Mouse (Mus musculus) limb, embryonic 12.5 days (tissue): ENCODE data around the gene Prpsap1. TPM values are rescaled to one million over a fixed set of nuclear protein-coding genes. Genes with fewer than 3 reads are reported as not detected.

Source experiments
- ATAC-seq: fragments of 200-750 bp; cut with Nextera tagmentation; 2 replicates; pipeline ENCODE4 v1.8.0; 2017; ENCODE audit warnings: low read depth, moderate TSS enrichment; ENCODE audit not compliant: insufficient number of reproducible peaks, insufficient read depth, low FRiP score, low TSS enrichment
- H3K27ac ChIP-seq: fragments of 300-500 bp; sonication (generic); 2 replicates; pipeline ENCODE4 v1.5.1; 2016; ENCODE audit warnings: mild to moderate bottlenecking, moderate library complexity
- H3K27me3 ChIP-seq: fragments of 300-500 bp; sonication (generic); 2 replicates; pipeline ENCODE4 v1.6.1; 2016; ENCODE audit warnings: mild to moderate bottlenecking, moderate library complexity
- H3K36me3 ChIP-seq: fragments of 300-500 bp; sonication (generic); 2 replicates; pipeline ENCODE4 v1.6.1; 2016; ENCODE audit warnings: mild to moderate bottlenecking, moderate library complexity
- H3K4me1 ChIP-seq: fragments of 300-500 bp; sonication (generic); replicated peaks from 2 replicates; pipeline ENCODE4 v1.6.1; 2016
- H3K4me2 ChIP-seq: fragments of 300-500 bp; sonication (generic); 2 replicates; pipeline ENCODE4 v1.6.1; 2016; ENCODE audit warnings: mild to moderate bottlenecking, moderate library complexity
- H3K4me3 ChIP-seq: fragments of 300-500 bp; sonication (generic); replicated peaks from 2 replicates; pipeline ENCODE4 v1.5.1; 2016; ENCODE audit warnings: mild to moderate bottlenecking
- H3K9ac ChIP-seq: fragments of 300-500 bp; sonication (generic); replicated peaks from 2 replicates; pipeline ENCODE4 v1.6.1; 2016; ENCODE audit warnings: mild to moderate bottlenecking, moderate library complexity
- H3K9me3 ChIP-seq: fragments of 300-500 bp; sonication (generic); 2 replicates; pipeline ENCODE4 v1.6.1; 2016; ENCODE audit warnings: mild to moderate bottlenecking, moderate library complexity
- WGBS: fragments of 180-500 bp; shearing (Covaris S2); methylation state at CpG from one replicate; pipeline ENCODE4 v1.1.7; 2016; 5-methylcytosine and 5-hydroxymethylcytosine counted together
- polyA plus RNA-seq: library from polyadenylated mRNA; unstranded; fragments of >200 nt; fragmentation: Nextera tagmentation; extraction: Ambion mirVana; gene quantifications from 2 replicates; pipeline ENCODE4 v1.2.1, GENCODE M21; 2016

Prpsap1 gene
- polyA plus RNA-seq, 1 experiment from 2014 or later = 199 TPM

DNA sequence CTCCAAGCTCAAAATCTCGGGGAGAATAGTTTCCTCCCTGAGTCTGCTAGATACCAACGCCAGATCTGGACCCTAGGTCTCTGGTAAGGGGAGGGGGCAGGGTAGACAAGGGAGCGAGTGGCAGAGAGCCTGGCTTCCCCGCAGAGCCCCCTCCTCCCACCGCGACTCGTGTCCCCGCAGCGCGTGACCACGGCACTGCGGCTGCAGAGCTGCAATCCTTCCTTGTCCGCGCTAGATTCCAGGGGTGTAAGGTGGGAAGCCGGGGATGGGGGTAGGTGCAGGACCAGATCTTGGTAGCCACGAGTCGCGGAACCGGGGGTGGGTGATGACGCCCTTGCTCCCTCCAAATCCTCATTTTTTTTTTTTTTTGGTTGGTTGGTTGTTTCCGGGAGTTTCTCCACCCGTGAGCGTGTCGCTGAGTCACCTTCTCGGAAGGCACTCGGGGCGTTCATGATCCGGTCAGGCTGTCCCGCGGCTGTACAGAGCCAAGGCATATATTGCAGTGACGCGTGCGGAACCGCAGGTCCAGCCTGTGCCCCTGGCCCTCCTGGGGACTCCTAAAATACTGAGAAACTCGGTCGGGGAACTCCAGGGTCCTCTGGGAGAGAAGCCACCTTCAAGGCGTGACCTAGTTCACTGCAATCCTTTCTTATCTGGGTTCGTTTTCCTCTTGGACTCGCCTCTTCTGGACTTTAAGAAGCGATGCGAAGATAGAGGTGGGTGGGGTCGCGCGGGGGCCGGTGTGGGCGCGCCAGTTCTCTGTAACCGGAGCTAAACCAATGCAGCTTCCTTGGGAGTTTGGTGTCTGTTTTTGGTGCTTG lies 37.6 kb upstream of the Prpsap1 start:
- no peak for ATAC-seq
- WGBS = 4% methylated on average over 48 of the region's 48 CpGs
- Histone ChIP-seq H3K27me3 (peaks cover 61% of the 10 kb centered on the region), H3K9ac (peak overlapping the region; percentile 38), H3K4me2 (peak overlapping the region; percentile 94), H3K4me1 (peaks cover 43% of the 10 kb centered on the region), H3K27ac (no peak overlapping the region), H3K9me3 (no peaks in the 10 kb centered on the region), H3K36me3 (peaks cover 6% of the 10 kb centered on the region; the same call in 1 of the 2 replicates), H3K4me3 (peak overlapping the region; percentile 58)

GRCm38 (mm10) chr11:116530187-116531147 lies 36.5 kb upstream of the Prpsap1 start, which contains the start of gene Sphk1:
TSS of gene Sphk1 (plus strand) at chr11:116530925.
- 28% methylated on average over 11 of the region's 11 CpGs for WGBS
- H3K27ac ChIP-seq = 0 out of 2 replicates have a peak within 1 kb of the TSS, but pooled peaks have one; percentile 31
- H3K27me3 ChIP-seq = peaks cover 57% of the 10 kb centered on the region
- H3K4me2 ChIP-seq = peak within 1 kb of the TSS; percentile 94
- H3K4me3 ChIP-seq = peak within 1 kb of the TSS; percentile 58
- H3K36me3 ChIP-seq = no peaks in the 10 kb centered on the region
- peak within 1 kb of the TSS; percentile 38 for H3K9ac ChIP-seq
- H3K9me3 ChIP-seq = no peaks in the 10 kb centered on the region
- ATAC-seq = no peak
- H3K4me1 ChIP-seq = peaks cover 43% of the 10 kb centered on the region

GRCm38 (mm10) chr11:116528636-116529320 lies 34.8 kb upstream of the Prpsap1 start:
- no peaks in the 10 kb centered on the region for H3K9me3 ChIP-seq
- H3K27me3 ChIP-seq = peaks cover 41% of the 10 kb centered on the region
- no peak overlapping the region for H3K4me2 ChIP-seq
- no peak overlapping the region for H3K4me3 ChIP-seq
- peaks cover 41% of the 10 kb centered on the region for H3K4me1 ChIP-seq
- H3K36me3 ChIP-seq = no peaks in the 10 kb centered on the region
- no peak overlapping the region for H3K9ac ChIP-seq
- ATAC-seq = no peak
- 67% methylated on average over 8 of the region's 8 CpGs for WGBS
- H3K27ac ChIP-seq = no peak overlapping the region

GRCm38 (mm10) chr11:116523699-116524189 lies 29.7 kb upstream of the Prpsap1 start:
- Histone ChIP-seq H3K4me3 (no peak overlapping the region), H3K4me2 (no peak overlapping the region), H3K4me1 (peaks cover 13% of the 10 kb centered on the region; the same call in 1 of the 2 replicates), H3K27me3 (no peaks in the 10 kb centered on the region), H3K9ac (no peak overlapping the region), H3K27ac (no peak overlapping the region; the same call in 1 of the 2 replicates), H3K36me3 (no peaks in the 10 kb centered on the region), H3K9me3 (no peaks in the 10 kb centered on the region)
- 49% methylated on average over 5 of the region's 5 CpGs for WGBS
- no peak for ATAC-seq

DNA sequence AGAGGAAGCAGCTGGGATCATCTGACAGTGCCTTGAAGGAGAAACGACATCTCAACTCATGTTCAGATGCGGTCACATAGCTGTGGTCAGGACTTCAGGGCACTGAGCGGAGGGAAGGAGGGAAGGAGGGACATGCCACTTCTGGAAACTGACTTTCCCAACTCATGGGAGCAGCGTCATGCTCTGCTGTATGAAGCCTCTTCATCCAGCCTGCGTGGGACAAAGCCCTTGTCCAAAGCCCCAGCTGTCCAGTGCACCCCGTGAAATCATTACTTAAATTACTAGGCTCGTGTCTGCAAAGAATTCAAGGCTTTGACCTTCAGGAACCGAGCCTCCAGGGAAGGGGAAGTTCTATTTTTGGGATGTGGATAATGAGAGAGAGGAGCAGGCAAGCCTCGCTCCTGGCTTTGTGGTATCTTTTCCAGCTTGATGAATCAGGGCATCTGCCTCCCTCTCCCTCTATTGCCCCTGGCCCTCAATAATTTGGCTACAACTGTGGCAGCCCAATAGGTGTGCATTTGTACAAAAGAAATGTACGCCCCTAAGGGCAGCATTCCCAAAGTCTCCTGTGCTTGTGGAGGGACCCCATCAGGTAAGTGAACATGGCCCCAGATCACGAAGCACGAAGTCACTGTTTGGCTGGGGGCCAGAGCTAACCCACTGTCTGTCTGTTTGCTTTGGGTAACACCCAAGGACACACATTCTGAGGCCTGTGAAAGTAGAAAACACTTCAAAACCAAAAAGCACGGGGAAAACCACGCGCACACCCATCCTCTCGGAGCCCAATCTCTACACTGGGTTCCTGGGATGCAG lies 29.1 kb upstream of the Prpsap1 start:
- Histone ChIP-seq H3K36me3 (no peaks in the 10 kb centered on the region), H3K9me3 (no peaks in the 10 kb centered on the region), H3K4me1 (peaks cover 13% of the 10 kb centered on the region; the same call in 1 of the 2 replicates), H3K27me3 (no peaks in the 10 kb centered on the region), H3K4me2 (no peak overlapping the region), H3K27ac (no peak overlapping the region; the same call in 1 of the 2 replicates), H3K9ac (no peak overlapping the region), H3K4me3 (no peak overlapping the region)
- WGBS = 66% methylated on average over 16 of the region's 16 CpGs
- ATAC-seq = no peak

GRCm38 (mm10) chr11:116522046-116522445 lies 28.0 kb upstream of the Prpsap1 start:
- Histone ChIP-seq H3K36me3 (no peaks in the 10 kb centered on the region), H3K9ac (no peak overlapping the region), H3K4me3 (no peak overlapping the region), H3K4me2 (no peak overlapping the region), H3K4me1 (peaks cover 16% of the 10 kb centered on the region; the same call in 1 of the 2 replicates), H3K27me3 (0 out of 2 replicates have a peak, but pooled peaks cover 3% of the 10 kb centered on the region), H3K27ac (no peak overlapping the region), H3K9me3 (no peaks in the 10 kb centered on the region)
- 83% methylated on average over 3 of the region's 3 CpGs for WGBS
- ATAC-seq = no peak

GRCm38 (mm10) chr11:116521143-116521542 lies 27.1 kb upstream of the Prpsap1 start:
- Histone ChIP-seq H3K9ac (no peak overlapping the region), H3K27ac (no peak overlapping the region), H3K4me2 (no peak overlapping the region), H3K4me3 (no peak overlapping the region), H3K36me3 (no peaks in the 10 kb centered on the region), H3K27me3 (0 out of 2 replicates have a peak, but pooled peaks cover 3% of the 10 kb centered on the region), H3K9me3 (no peaks in the 10 kb centered on the region), H3K4me1 (peaks cover 16% of the 10 kb centered on the region; the same call in 1 of the 2 replicates)
- WGBS = 70% methylated on average over 3 of the region's 3 CpGs
- no peak for ATAC-seq

DNA sequence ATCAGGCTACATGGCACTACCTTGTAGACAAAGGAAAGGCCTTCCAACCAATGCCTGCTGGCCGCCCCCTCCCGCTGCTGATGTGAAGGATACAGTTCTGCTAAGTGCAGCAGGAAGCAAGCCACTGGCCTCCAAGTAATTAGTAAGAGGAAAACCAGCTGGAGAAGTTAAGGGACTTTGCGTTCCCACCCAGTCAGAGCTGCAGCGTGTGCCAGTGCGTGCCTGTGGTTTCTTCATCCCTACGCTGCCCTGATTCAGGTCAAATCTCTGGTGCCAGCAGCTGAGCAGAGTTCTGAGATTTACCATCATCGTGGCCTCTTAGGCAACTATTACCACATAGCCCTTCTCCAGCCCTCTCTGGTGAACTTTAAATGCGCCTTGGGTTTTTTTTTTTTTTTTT lies 24.5 kb upstream of the Prpsap1 start:
- peaks cover 19% of the 10 kb centered on the region for H3K4me1 ChIP-seq
- H3K36me3 ChIP-seq = no peaks in the 10 kb centered on the region
- no peak overlapping the region for H3K4me2 ChIP-seq
- H3K27me3 ChIP-seq = peaks cover 16% of the 10 kb centered on the region
- no peak overlapping the region for H3K4me3 ChIP-seq
- H3K9me3 ChIP-seq = no peaks in the 10 kb centered on the region
- no peak overlapping the region for H3K9ac ChIP-seq
- H3K27ac ChIP-seq = no peak overlapping the region
- ATAC-seq = no peak
- WGBS = 62% methylated on average over 8 of the region's 8 CpGs

- H3K36me3 ChIP-seq = no peaks in the 10 kb centered on the region
- peaks cover 11% of the 10 kb centered on the region for H3K4me1 ChIP-seq
- H3K9ac ChIP-seq = no peak overlapping the region
- H3K4me2 ChIP-seq = peak overlapping the region; percentile 37
- 14% methylated on average over 24 of the region's 24 CpGs for WGBS
- peaks cover 16% of the 10 kb centered on the region for H3K27me3 ChIP-seq
- H3K9me3 ChIP-seq = no peaks in the 10 kb centered on the region
- 0 out of 2 replicates have a peak overlapping the region, but pooled peaks have one; percentile 4 for H3K4me3 ChIP-seq
- no peak; the same call in 1 of the 2 replicates for ATAC-seq
- no peak overlapping the region for H3K27ac ChIP-seq
Measured at GRCm38 (mm10) chr11:116515330-116516020, 21.5 kb upstream of the Prpsap1 start.
